Mouse (Mus musculus): ENCODE measurements around the gene Prim2. TPM values are rescaled to one million over a fixed set of nuclear protein-coding genes. Genes with fewer than 3 reads are reported as not detected.
"Not testable (repeated sequence)": the region's sequence is repeated elsewhere in the genome, so short reads cannot be mapped to it uniquely, and the experiment has no call there.

Gene Prim2
- polyA plus RNA-seq, 1 experiment from 2014 or later, result 26.1 TPM

DNA sequence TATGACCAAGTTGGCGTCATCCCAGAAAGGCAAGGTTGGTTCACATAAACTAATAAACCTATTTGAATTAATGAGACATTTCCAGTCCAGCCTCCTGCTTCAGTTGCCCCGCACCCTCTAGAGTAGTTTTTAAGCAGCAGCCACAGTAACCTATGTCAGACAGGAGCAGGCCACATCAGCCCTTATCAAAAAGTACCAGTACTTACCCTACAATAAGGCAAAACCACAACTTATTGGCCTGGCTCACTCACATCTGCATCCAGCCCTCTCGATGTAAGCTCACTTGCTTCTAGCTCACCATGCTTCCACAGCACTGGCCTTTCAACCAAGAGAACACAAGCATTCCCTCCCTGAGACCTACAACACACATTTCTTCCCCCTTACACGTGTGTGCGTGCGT lies 44.7 kb downstream of the Prim2 start:
- Histone ChIP-seq H3K4me3 (no peak overlapping the region), H3K27me3 (no peaks in the 10 kb centered on the region), H3K9me3 (no peaks in the 10 kb centered on the region), H3K36me3 (peaks cover 9% of the 10 kb centered on the region), H3K4me1 (replicated peaks) (no peaks in the 10 kb centered on the region), H3K27ac (no peak overlapping the region), H3K9ac (no peak overlapping the region), H3K4me2 (no peak overlapping the region)
- WGBS, result 94% methylated on average over 6 of the region's 6 CpGs
- no peak for ATAC-seq (ENCODE audit: low FRiP score)

GRCm38 (mm10) chr1:33624441-33624840 lies 45.2 kb downstream of the Prim2 start:
- H3K4me1 ChIP-seq (replicated peaks), result no peaks in the 10 kb centered on the region
- no peaks in the 10 kb centered on the region for H3K27me3 ChIP-seq
- H3K9ac ChIP-seq, result no peak overlapping the region
- H3K4me3 ChIP-seq, result no peak overlapping the region
- peaks cover 4% of the 10 kb centered on the region for H3K36me3 ChIP-seq
- no peaks in the 10 kb centered on the region for H3K9me3 ChIP-seq
- WGBS, result 88% methylated on average over 4 of the region's 4 CpGs
- H3K4me2 ChIP-seq, result no peak overlapping the region
- no peak for ATAC-seq (ENCODE audit: low FRiP score)
- no peak overlapping the region for H3K27ac ChIP-seq

DNA sequence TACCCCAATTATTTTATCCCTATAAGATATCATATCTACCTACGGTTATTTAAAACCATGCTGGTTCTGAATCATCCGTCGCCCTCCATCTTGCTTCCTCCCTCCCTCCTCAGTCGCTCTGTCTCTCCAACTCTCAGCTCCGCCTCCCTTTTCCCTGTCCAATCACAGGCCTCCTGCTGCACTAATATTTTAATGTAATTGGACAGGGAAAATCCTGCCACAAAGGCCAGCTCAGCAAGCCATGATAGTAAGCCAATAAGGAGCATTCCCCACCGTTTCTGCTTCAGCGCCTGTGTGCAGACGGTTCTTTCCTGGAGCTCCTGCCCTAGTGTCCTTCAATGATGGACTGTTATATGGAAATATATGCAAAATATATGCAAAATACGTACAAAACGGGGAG lies 47.8 kb downstream of the Prim2 start:
- ATAC-seq (ENCODE audit: low FRiP score), result no peak
- 85% methylated on average over 10 of the region's 10 CpGs for WGBS
- no peak overlapping the region for H3K4me2 ChIP-seq
- H3K4me3 ChIP-seq, result no peak overlapping the region
- no peak overlapping the region for H3K27ac ChIP-seq
- H3K9ac ChIP-seq, result no peak overlapping the region
- H3K36me3 ChIP-seq, result no peaks in the 10 kb centered on the region
- no peaks in the 10 kb centered on the region for H3K9me3 ChIP-seq
- no peaks in the 10 kb centered on the region for H3K27me3 ChIP-seq
- no peaks in the 10 kb centered on the region for H3K4me1 ChIP-seq (replicated peaks)

- no peaks in the 10 kb centered on the region for H3K36me3 ChIP-seq
- H3K9me3 ChIP-seq, result no peaks in the 10 kb centered on the region
- 93% methylated on average over 9 of the region's 9 CpGs for WGBS
- no peak overlapping the region for H3K4me3 ChIP-seq
- H3K27me3 ChIP-seq, result no peaks in the 10 kb centered on the region
- no peaks in the 10 kb centered on the region; the same call in 1 of the 2 replicates for H3K4me1 ChIP-seq (replicated peaks)
- no peak overlapping the region for H3K27ac ChIP-seq
- no peak for ATAC-seq (ENCODE audit: low FRiP score)
- no peak overlapping the region for H3K4me2 ChIP-seq
- no peak overlapping the region for H3K9ac ChIP-seq
Measured at GRCm38 (mm10) chr1:33620091-33620788, 49.4 kb downstream of the Prim2 start.

DNA sequence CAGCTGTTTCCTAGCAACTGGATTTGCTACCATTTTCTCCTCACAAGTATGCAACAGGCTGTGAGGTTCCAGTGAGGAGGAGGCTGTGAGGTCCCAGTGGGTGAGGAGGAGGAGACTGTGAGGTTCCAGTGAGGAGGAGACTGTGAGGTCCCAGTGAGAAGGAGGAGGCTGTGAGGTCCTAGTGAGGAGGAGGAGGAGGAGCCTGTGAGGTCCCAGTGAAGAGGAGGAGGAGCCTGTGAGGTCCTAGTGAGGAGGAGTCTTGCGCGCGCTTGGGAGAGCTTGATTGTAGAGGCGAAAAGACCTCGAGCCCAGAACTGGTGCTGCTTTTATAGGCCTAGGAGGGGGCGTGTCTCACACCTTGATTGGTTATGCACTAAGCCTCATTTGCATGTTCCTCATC lies 53.0 kb downstream of the Prim2 start:
- not testable (repeated sequence) for H3K4me3 ChIP-seq; ATAC-seq (ENCODE audit: low FRiP score); H3K4me2 ChIP-seq; H3K9me3 ChIP-seq; H3K27ac ChIP-seq; H3K9ac ChIP-seq; H3K27me3 ChIP-seq; H3K4me1 ChIP-seq (replicated peaks); H3K36me3 ChIP-seq
- 89% methylated on average over 6 of the region's 6 CpGs for WGBS

DNA sequence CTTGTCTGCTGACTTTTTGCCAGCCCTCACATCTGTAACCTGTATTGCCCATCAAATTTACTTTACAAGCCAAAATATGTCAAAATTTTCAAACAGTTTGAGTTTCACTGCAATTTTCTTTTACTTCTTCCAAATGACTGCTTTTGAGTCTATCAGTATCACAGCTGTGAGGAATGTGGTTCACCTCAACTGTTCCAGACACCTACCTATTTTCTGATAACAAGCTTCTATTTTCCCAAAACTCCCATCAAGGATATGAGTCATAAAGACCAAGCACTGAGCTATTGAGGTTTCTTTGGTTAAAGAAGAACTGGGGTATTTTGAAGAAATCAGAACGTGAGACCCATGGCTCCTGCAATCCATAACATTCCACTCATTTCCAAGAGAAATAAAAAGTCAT lies 57.5 kb downstream of the Prim2 start:
- Histone ChIP-seq H3K4me1 (replicated peaks) (peaks cover 14% of the 10 kb centered on the region; the same call in 1 of the 2 replicates), H3K4me2 (no peak overlapping the region), H3K9ac (no peak overlapping the region), H3K27ac (no peak overlapping the region), H3K36me3 (peaks cover 3% of the 10 kb centered on the region; the same call in 1 of the 2 replicates), H3K27me3 (no peaks in the 10 kb centered on the region), H3K9me3 (no peaks in the 10 kb centered on the region), H3K4me3 (no peak overlapping the region)
- no peak for ATAC-seq (ENCODE audit: low FRiP score)
- WGBS, result 91% methylated on average over 1 of the region's 1 CpGs

GRCm38 (mm10) chr1:33610026-33610721 lies 59.4 kb downstream of the Prim2 start:
- ATAC-seq (ENCODE audit: low FRiP score), result no peak
- H3K27ac ChIP-seq, result peak overlapping the region; percentile 30; the same call in 1 of the 2 replicates

DNA sequence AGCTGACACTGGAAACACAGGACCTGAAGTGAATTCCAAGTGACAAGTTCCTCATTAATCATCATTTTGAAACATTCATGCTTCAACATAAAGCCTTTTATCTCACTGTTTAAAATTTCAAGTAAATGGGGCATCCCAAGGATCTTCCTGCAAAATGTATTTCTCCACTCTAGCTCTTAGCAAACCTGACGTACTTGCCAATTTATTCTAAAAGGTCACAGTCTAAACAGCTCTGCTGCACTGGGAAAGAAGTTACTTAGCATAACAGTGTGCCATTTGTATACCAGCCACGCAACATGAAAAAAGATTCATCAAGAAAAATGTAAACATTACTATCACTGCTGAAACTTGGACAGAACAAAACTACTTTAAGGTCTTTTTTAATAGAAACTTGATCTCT lies 61.5 kb downstream of the Prim2 start:
- no peak overlapping the region; the same call in 1 of the 2 replicates for H3K27ac ChIP-seq
- ATAC-seq (ENCODE audit: low FRiP score), result no peak
- 42% methylated on average over 2 of the region's 2 CpGs for WGBS
- peaks cover 6% of the 10 kb centered on the region; the same call in 1 of the 2 replicates for H3K36me3 ChIP-seq
- H3K4me2 ChIP-seq, result no peak overlapping the region
- no peak overlapping the region for H3K9ac ChIP-seq
- H3K9me3 ChIP-seq, result no peaks in the 10 kb centered on the region
- H3K27me3 ChIP-seq, result no peaks in the 10 kb centered on the region
- H3K4me3 ChIP-seq, result no peak overlapping the region
- H3K4me1 ChIP-seq (replicated peaks), result peaks cover 11% of the 10 kb centered on the region; the same call in 1 of the 2 replicates

More at GRCm38 (mm10) chr1:33610026-33610721, 59.4 kb downstream of the Prim2 start:
- H3K4me2 ChIP-seq, result no peak overlapping the region
- H3K27me3 ChIP-seq, result no peaks in the 10 kb centered on the region
- no peak overlapping the region for H3K9ac ChIP-seq
- WGBS, result 65% methylated on average over 14 of the region's 14 CpGs
- H3K4me1 ChIP-seq (replicated peaks), result peaks cover 14% of the 10 kb centered on the region; the same call in 1 of the 2 replicates
- no peak overlapping the region for H3K4me3 ChIP-seq
- no peaks in the 10 kb centered on the region for H3K9me3 ChIP-seq
- peaks cover 6% of the 10 kb centered on the region; the same call in 1 of the 2 replicates for H3K36me3 ChIP-seq

GRCm38 (mm10) chr1:33604087-33604699 lies 65.4 kb downstream of the Prim2 start:
- no peak for ATAC-seq (ENCODE audit: low FRiP score)
- Histone ChIP-seq H3K9me3 (no peaks in the 10 kb centered on the region), H3K9ac (no peak overlapping the region), H3K27me3 (no peaks in the 10 kb centered on the region), H3K4me1 (replicated peaks) (peaks cover 9% of the 10 kb centered on the region; the same call in 1 of the 2 replicates), H3K36me3 (peaks cover 6% of the 10 kb centered on the region; the same call in 1 of the 2 replicates), H3K27ac (no peak overlapping the region), H3K4me2 (no peak overlapping the region), H3K4me3 (no peak overlapping the region)
- WGBS, result 86% methylated on average over 5 of the region's 5 CpGs

- no peaks in the 10 kb centered on the region for H3K27me3 ChIP-seq
- H3K4me1 ChIP-seq (replicated peaks), result no peaks in the 10 kb centered on the region
- 88% methylated on average over 3 of the region's 3 CpGs for WGBS
- H3K36me3 ChIP-seq, result 0 out of 2 replicates have a peak, but pooled peaks cover 4% of the 10 kb centered on the region
- no peak for ATAC-seq (ENCODE audit: low FRiP score)
- H3K4me3 ChIP-seq, result no peak overlapping the region
- peaks cover 6% of the 10 kb centered on the region for H3K9me3 ChIP-seq
- H3K4me2 ChIP-seq, result no peak overlapping the region
- no peak overlapping the region for H3K27ac ChIP-seq
- H3K9ac ChIP-seq, result no peak overlapping the region
Measured at GRCm38 (mm10) chr1:33599698-33600097, 69.9 kb downstream of the Prim2 start.

- H3K9ac ChIP-seq, result no peak overlapping the region
- H3K27ac ChIP-seq, result no peak overlapping the region; the same call in 1 of the 2 replicates
- no peaks in the 10 kb centered on the region for H3K4me1 ChIP-seq (replicated peaks)
- ATAC-seq (ENCODE audit: low FRiP score), result peak; percentile 79
- WGBS, result 61% methylated on average over 5 of the region's 5 CpGs
- no peaks in the 10 kb centered on the region for H3K27me3 ChIP-seq
- 0 out of 2 replicates have a peak, but pooled peaks cover 4% of the 10 kb centered on the region for H3K36me3 ChIP-seq
- H3K9me3 ChIP-seq, result peaks cover 6% of the 10 kb centered on the region
- no peak overlapping the region for H3K4me2 ChIP-seq
- H3K4me3 ChIP-seq, result no peak overlapping the region
Measured at GRCm38 (mm10) chr1:33599019-33599667, 70.5 kb downstream of the Prim2 start.

DNA sequence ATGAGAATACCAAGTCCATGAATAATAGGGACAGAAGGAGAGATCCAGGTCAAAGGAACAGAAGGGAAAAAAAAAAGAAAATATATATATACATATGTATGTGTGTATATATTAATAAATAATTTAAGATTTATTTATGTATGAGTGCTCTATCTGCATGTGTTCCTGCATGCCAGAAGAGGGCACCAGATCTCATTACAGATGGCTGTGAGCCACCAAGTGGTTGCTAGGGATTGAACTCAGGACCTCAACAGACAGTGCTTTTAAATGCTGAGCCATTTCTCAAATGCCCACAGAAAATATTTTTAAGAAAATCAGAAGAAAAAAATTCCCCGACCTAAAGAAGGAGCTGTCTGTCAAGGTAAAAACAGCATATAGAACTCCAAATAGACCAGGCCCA lies 72.6 kb downstream of the Prim2 start:
- Histone ChIP-seq H3K4me1 (replicated peaks) (no peaks in the 10 kb centered on the region), H3K4me3 (no peak overlapping the region), H3K36me3 (0 out of 2 replicates have a peak, but pooled peaks cover 4% of the 10 kb centered on the region), H3K27me3 (no peaks in the 10 kb centered on the region), H3K4me2 (no peak overlapping the region), H3K9me3 (peaks cover 6% of the 10 kb centered on the region), H3K9ac (no peak overlapping the region), H3K27ac (no peak overlapping the region)
- ATAC-seq (ENCODE audit: low FRiP score), result no peak
- WGBS, result 100% methylated on average over 1 of the region's 1 CpGs
